Mouse (Mus musculus) neural tube, embryonic 10.5 days (tissue): ENCODE data around the gene Lyzl6.

Source experiments
- DNase-seq: peaks from one replicate; pipeline ENCODE4 v3.0.0-alpha.2; 2017; ENCODE audit warnings: low spot score; ENCODE audit errors: extremely low spot score

Lyzl6 gene

GRCm38 (mm10) chr11:103638790-103639189 lies at the start of gene Lyzl6:
Lyzl6 (minus strand) TSS chr11:103638890.
- DNase-seq = no peak

GRCm38 (mm10) chr11:103686706-103687105 lies 48.0 kb upstream of the Lyzl6 start:
- no peak for DNase-seq

- DNase-seq = no peak
These were observed 46.6 kb upstream of the Lyzl6 start for GRCm38 (mm10) chr11:103685261-103685736.

GRCm38 (mm10) chr11:103683667-103684334 lies 45.1 kb upstream of the Lyzl6 start:
- DNase-seq = no peak

- DNase-seq = peak; percentile 44
These were observed 38.4 kb upstream of the Lyzl6 start for GRCm38 (mm10) chr11:103677042-103677441.

GRCm38 (mm10) chr11:103675556-103675955 lies 36.9 kb upstream of the Lyzl6 start:
- peak; percentile 67 for DNase-seq

- DNase-seq = no peak
These were observed 28.3 kb upstream of the Lyzl6 start for GRCm38 (mm10) chr11:103666907-103667426.

- DNase-seq = no peak
These were observed 27.7 kb upstream of the Lyzl6 start for GRCm38 (mm10) chr11:103666181-103666906.

- DNase-seq = no peak
These were observed 27.0 kb upstream of the Lyzl6 start for GRCm38 (mm10) chr11:103665695-103666094.

GRCm38 (mm10) chr11:103663119-103663518 lies 24.4 kb upstream of the Lyzl6 start:
- DNase-seq = no peak

- no peak for DNase-seq
These were observed 23.9 kb upstream of the Lyzl6 start for GRCm38 (mm10) chr11:103662546-103662945.

GRCm38 (mm10) chr11:103661863-103662262 lies 23.2 kb upstream of the Lyzl6 start:
- no peak for DNase-seq

- DNase-seq = no peak
These were observed 19.5 kb upstream of the Lyzl6 start for GRCm38 (mm10) chr11:103658189-103658588.

- DNase-seq = peak; percentile 56
These were observed 17.8 kb upstream of the Lyzl6 start for GRCm38 (mm10) chr11:103656520-103656919.

- no peak for DNase-seq
These were observed 14.8 kb upstream of the Lyzl6 start for GRCm38 (mm10) chr11:103653359-103653965.

GRCm38 (mm10) chr11:103651426-103651825 lies 12.7 kb upstream of the Lyzl6 start:
- DNase-seq = no peak

GRCm38 (mm10) chr11:103649983-103650493 lies 11.3 kb upstream of the Lyzl6 start:
- DNase-seq = peak; percentile 30

- peak; percentile 33 for DNase-seq
These were observed 10.8 kb upstream of the Lyzl6 start, which contains the start of gene Rprml for GRCm38 (mm10) chr11:103649301-103649982. Rprml (plus strand) TSS chr11:103649570.

- DNase-seq = no peak
These were observed 10.0 kb upstream of the Lyzl6 start for GRCm38 (mm10) chr11:103648656-103649055.

- no peak for DNase-seq
These were observed 9.4 kb upstream of the Lyzl6 start for GRCm38 (mm10) chr11:103647921-103648620.
